Mouse (Mus musculus) E14TG2a.4 (cell line): ENCODE data around the gene Pygm.

Source experiments
- H3K27me3 ChIP-seq: 2 replicates; pipeline ENCODE4 v1.6.1; 2014; ENCODE audit warnings: low read length, control low read depth; ENCODE audit not compliant: insufficient read depth
- H3K36me3 ChIP-seq: 2 replicates; pipeline ENCODE4 v1.6.1; 2014; ENCODE audit warnings: low read length, control low read depth; ENCODE audit not compliant: insufficient read depth
- H3K4me1 ChIP-seq: replicated peaks from 2 replicates; pipeline ENCODE4 v1.6.1; 2014; ENCODE audit warnings: low read depth, low read length, control low read depth
- H3K4me3 ChIP-seq: replicated peaks from 2 replicates; pipeline ENCODE4 v1.5.1; 2014; ENCODE audit warnings: mild to moderate bottlenecking, low read length
- H3K9me3 ChIP-seq: 2 replicates; pipeline ENCODE4 v1.6.1; 2014; ENCODE audit warnings: low read length, control low read depth
- CTCF ChIP-seq: conservative IDR thresholded peaks from 2 replicates; pipeline ENCODE4 v1.5.1; 2014; ENCODE audit warnings: low read length
- NANOG ChIP-seq: IDR thresholded peaks from 2 replicates; pipeline ENCODE4 v1.6.1; 2014; ENCODE audit warnings: borderline replicate concordance, low read length, mixed read lengths
- POU5F1 ChIP-seq: IDR thresholded peaks from 2 replicates; pipeline ENCODE4 v1.6.1; 2014; ENCODE audit warnings: low read length, borderline replicate concordance

Pygm gene

DNA sequence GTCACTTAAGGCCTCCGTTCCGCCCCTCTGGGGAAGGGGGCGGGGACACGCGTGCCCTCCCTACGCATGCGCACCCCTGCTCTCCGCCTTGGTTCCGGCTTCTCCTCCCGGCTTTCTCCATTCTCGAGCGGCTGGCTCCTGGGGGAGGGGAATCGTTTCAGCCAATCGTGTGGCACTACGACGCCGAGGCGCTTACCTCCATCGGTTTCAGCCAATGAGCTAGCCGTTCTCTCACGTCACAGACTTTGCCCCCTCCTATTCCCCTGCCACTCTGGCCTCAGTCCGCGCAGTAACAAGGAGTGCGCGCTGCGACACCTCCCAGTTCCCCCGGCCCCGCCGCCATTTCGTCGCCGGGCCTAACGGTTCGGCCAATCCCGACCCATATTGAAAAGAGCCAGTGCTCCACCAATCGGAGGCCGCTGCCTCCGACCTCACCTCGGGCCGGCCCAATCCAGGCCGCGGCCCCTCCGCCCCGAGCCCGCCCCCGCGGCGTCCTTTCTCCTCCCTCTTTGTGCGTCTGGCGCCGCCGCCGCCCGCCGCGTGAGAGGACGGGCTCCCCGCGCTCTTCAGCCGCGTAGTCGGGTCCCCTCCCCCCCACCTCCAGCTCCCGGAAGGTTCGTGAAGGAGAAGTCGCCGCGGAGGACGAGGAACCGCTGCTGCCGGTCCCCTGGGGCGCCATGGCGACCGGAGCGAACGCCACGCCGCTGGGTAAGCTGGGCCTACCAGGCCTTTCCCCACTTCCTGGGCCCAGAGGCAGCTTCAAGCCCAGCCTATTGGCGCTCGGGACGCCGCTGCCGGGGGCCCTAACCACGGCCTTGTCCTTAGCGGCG, 20.6 kb upstream of the Pygm start, which contains the start of gene Sf1:
Gene Sf1 (plus strand): TSS at position 280 of the 830 bp plus-strand sequence.
- Histone ChIP-seq H3K36me3 (peaks cover 61% of the 10 kb centered on the region), H3K4me1 (peaks cover 50% of the 10 kb centered on the region), H3K9me3 (no peaks in the 10 kb centered on the region), H3K27me3 (no peaks in the 10 kb centered on the region), H3K4me3 (peak within 1 kb of the TSS; percentile 99)
- TF ChIP-seq CTCF (no peak), NANOG (no peak), POU5F1 (no peak)

DNA sequence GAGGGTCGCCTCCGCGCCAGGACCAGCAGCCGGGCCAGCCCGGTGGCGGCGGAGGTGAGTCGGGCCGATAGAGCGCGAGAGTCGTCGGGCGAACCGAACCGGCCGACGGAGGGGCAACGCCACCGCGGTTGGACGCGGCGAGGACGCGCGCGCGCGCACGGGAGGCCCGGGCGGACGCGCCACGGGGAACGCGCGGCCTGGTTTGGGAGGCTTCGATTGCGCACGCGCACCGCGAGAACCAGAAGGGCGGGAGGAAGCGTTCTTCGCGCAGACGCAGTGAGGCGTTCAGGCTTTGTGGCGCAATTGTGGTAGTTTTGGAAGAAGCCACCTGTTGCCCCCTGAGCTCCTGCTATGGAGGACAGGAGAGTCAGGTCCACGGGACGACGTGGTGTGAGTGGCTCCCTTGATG, 19.9 kb upstream of the Pygm start:
- Histone ChIP-seq H3K36me3 (peaks cover 68% of the 10 kb centered on the region), H3K9me3 (no peaks in the 10 kb centered on the region), H3K4me1 (peaks cover 55% of the 10 kb centered on the region), H3K4me3 (peak overlapping the region; percentile 99), H3K27me3 (no peaks in the 10 kb centered on the region)
- TF ChIP-seq NANOG, result no peak
- no peak for TF ChIP-seq CTCF
- no peak for TF ChIP-seq POU5F1

DNA sequence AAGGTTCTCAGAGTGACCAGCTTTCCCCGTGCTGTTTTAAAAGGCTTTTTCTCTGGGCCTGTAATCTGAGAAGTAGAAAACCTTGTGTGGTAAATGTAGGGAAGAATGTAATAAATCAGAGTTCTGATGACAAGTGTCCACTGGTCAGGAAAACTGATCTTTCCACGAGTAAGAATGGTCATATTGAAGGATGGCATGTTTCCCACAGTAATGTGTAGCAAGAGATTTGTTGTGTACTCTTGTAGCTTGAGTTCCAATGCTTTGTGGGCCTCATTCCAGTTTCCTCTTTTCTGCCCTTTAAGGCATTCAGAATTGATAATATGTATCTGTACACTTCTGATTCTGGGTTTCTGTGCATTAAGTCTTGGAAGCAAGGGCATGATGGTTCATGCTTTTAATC, 19.4 kb upstream of the Pygm start:
- Histone ChIP-seq H3K9me3 (no peaks in the 10 kb centered on the region), H3K27me3 (no peaks in the 10 kb centered on the region), H3K36me3 (peaks cover 74% of the 10 kb centered on the region), H3K4me1 (peaks cover 60% of the 10 kb centered on the region), H3K4me3 (peak overlapping the region; percentile 99)
- TF ChIP-seq CTCF (no peak), POU5F1 (no peak), NANOG (no peak)

DNA sequence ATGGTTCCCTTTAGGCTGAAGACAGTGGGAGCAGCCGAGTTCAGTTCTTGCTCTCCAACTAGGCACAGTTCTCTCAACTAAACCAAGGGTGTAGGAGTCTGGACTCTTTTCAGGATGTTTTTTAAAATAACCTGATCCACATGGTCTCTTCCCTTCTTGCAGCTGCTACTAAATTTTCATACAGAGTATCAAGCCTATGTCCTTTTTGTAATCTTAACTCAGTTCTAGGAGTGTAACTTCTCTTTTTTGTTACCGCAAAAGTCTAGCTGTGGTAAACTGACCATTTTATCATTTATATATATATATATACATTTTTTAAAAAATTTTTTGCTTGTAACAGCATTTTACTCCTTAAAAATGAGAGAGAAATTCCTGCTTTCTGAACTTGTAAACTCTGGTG, 14.0 kb upstream of the Pygm start:
- no peaks in the 10 kb centered on the region for H3K9me3 ChIP-seq
- TF ChIP-seq NANOG, result no peak
- no peak for TF ChIP-seq CTCF
- no peak for TF ChIP-seq POU5F1
- no peak overlapping the region for H3K4me3 ChIP-seq
- H3K4me1 ChIP-seq, result peaks cover 92% of the 10 kb centered on the region
- no peaks in the 10 kb centered on the region for H3K27me3 ChIP-seq
- H3K36me3 ChIP-seq, result peaks cover 100% of the 10 kb centered on the region

DNA sequence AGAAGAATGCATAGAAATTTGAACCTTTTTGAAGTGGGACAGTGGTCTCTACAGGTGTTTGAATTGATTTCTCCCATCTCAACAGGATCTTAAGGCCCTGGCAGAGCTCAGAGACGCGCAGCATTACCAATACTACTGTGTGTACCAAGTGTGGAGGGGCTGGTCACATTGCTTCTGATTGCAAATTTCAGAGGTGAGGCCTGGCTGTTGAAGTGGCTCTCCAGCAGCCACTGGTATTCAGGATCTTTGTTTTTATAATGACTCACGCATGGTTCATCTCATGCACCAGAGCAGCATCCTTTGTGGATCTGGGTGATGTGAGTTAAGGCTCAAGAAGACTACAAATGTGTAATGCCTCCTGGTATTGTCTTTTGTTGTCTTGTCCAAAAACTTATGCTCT, 11.8 kb upstream of the Pygm start:
- no peak for TF ChIP-seq NANOG
- TF ChIP-seq POU5F1, result no peak
- no peak for TF ChIP-seq CTCF
- Histone ChIP-seq H3K4me1 (peaks cover 88% of the 10 kb centered on the region), H3K36me3 (peaks cover 99% of the 10 kb centered on the region), H3K9me3 (no peaks in the 10 kb centered on the region), H3K4me3 (no peak overlapping the region), H3K27me3 (no peaks in the 10 kb centered on the region)

DNA sequence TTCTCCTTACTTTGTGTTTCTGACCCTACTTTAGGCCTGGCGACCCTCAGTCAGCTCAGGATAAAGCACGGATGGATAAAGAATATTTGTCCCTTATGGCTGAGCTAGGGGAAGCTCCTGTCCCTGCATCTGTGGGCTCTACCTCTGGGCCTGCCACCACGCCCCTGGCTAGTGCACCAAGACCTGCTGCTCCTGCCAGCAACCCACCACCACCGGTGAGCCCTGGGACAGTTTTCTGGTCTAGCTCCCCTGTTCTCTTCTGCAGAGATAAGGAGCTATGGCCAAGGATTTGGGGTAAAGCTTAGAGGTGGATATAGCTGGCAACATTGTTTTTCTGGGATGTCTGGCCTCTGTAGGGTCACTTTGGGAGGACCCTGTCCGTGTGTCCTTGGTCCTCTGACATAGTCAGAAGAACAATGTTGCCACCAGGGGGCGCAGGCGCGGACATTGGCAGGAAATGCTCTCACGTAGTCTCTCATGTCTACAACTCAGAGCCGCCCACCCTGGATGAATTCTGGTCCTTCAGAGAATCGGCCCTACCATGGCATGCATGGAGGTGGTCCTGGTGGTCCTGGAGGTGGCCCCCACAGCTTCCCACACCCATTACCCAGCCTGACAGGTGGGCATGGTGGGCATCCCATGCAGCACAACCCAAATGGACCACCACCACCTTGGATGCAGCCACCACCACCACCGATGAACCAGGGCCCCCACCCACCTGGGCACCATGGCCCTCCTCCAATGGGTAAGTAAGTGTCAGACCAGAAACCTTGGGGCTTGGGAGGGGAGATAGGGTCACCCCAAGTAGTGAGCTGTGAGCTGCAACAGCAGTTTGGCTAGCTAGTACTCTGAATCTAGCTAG, 10.4 kb upstream of the Pygm start:
- TF ChIP-seq CTCF (peak; percentile 66), POU5F1 (no peak)
- Histone ChIP-seq H3K9me3 (no peaks in the 10 kb centered on the region), H3K27me3 (no peaks in the 10 kb centered on the region), H3K36me3 (peaks cover 99% of the 10 kb centered on the region), H3K4me1 (peaks cover 89% of the 10 kb centered on the region), H3K4me3 (peak overlapping the region; percentile 51)

DNA sequence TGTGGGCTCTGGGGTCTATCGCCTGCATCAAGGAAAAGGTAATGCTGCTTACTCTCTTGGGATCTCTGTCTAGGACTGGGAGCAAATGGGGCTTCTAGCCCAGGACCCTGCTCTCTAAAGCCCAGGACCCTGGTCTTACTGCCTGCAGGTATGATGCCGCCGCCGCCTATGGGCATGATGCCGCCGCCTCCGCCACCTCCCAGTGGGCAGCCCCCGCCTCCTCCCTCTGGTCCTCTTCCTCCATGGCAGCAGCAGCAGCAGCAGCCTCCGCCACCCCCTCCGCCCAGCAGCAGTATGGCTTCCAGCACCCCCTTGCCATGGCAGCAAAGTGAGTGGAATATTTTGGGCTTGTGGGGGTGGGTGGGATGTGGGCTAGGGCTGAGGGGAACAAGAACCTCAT, 9.6 kb upstream of the Pygm start:
- TF ChIP-seq CTCF (no peak), NANOG (no peak), POU5F1 (no peak)
- Histone ChIP-seq H3K4me3 (peak overlapping the region; percentile 51), H3K36me3 (peaks cover 99% of the 10 kb centered on the region), H3K27me3 (no peaks in the 10 kb centered on the region), H3K9me3 (no peaks in the 10 kb centered on the region), H3K4me1 (peaks cover 83% of the 10 kb centered on the region)

DNA sequence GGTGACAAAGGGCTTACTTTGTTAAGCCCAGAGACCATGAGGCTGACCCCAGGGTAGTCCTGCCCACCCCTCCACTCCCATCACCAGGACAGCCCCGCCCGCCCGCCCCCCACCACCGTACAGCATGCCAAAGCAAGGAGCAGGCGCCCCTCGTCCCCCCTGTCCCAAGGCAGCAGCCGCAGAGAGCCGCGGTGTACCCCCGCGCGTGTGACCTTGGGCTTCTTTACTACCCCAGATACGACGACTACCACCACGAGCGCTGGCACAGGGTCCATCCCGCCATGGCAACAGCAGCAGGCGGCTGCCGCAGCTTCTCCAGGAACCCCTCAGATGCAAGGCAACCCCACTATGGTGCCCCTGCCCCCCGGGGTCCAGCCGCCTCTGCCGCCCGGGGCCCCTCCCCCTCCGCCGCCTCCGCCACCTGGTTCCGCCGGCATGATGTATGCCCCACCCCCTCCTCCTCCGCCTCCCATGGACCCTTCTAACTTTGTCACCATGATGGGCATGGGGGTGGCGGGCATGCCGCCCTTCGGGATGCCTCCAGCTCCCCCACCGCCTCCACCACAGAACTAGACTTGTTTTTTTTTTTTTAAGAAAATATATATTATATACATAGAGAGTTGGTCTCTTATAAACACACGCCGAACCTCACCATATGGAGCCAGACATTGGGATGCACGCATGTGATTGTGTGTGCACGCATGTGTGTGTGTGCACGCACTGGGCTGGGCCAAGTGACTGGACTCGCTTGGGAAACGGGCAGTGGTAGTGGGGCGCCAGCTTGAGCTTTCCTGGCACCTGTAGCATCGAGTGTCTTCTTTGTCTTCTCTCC, 8.6 kb upstream of the Pygm start:
- no peaks in the 10 kb centered on the region for H3K27me3 ChIP-seq
- peaks cover 75% of the 10 kb centered on the region for H3K4me1 ChIP-seq
- peak overlapping the region; percentile 57 for H3K4me3 ChIP-seq
- H3K36me3 ChIP-seq, result peaks cover 97% of the 10 kb centered on the region
- no peaks in the 10 kb centered on the region for H3K9me3 ChIP-seq
- TF ChIP-seq NANOG, result no peak
- TF ChIP-seq CTCF, result no peak
- TF ChIP-seq POU5F1, result no peak
